Mouse (Mus musculus) left cerebral cortex, adult 11 months (tissue): ENCODE results near the gene Dusp7.

Experiments used
- DNase-seq: peaks from one replicate; pipeline ENCODE4 v3.0.0; 2022; ENCODE audit warnings: low spot score

Dusp7 gene

DNA sequence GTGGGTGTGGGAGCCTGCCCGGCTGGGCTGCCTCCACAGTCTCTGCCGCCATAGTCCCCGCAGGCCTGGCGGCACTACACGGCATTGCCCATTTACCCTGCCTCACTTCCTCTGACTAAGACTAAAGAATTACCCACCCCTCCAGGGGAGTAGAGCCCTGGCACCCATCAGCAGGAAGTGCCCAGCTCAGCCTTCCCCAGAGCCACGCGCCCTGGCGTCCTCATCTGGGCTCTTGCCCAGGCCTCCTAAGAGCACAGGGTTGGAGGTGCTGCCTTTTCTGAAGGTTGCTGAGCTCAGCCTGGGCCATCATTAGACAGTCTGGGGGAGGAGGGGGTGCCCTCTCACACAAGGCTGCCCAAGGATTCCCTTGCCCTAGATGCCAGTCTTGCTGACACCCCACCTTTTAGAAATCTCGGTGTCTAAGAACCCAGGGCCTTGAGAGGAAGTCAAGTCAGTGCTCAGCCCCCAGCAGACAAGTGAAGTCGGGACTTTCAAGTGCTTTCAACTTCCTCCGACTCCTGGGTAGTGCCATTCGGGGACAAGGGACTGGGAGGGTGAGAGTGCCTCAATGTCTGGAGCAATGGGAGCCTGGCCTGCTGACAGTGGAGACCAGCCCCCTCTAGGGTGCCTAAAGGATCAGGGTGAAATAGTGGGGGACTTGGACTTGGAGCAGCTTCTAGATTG lies 17.9 kb downstream of the Dusp7 start:
- DNase-seq = no peak

DNA sequence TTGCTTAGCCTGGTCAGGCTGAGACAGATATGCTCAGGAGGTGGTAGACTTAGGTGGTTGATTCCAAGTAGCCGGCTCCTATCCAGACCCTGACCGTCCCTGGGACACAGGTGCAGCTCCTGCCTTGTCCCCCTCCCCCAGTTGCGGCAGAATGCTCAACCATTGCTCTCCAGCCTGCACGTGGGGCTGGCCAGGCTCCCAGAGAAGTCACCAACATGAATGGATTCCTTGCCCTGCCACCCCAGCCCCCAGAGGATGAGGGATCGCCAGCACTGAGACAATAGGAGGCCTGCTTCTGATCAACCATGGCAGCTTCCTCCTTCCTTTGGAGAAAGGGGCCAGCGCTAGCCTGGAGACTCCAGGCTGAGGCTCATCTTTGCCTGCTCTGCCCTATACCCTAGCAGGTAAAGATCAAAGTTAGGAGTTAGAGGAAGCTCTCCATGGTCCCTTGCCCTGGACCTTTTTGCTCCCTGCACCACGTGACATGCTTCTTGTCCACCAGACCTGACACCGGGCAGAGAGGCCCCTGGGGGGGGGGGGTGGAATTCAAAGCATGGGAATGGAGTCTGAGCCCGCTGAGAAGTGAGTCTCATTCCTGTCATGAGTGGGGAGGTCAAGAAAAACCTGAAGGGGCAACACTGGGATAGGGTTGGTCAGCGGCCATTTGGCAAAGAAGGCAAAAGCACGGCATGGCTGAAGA lies 24.5 kb downstream of the Dusp7 start:
- no peak for DNase-seq

DNA sequence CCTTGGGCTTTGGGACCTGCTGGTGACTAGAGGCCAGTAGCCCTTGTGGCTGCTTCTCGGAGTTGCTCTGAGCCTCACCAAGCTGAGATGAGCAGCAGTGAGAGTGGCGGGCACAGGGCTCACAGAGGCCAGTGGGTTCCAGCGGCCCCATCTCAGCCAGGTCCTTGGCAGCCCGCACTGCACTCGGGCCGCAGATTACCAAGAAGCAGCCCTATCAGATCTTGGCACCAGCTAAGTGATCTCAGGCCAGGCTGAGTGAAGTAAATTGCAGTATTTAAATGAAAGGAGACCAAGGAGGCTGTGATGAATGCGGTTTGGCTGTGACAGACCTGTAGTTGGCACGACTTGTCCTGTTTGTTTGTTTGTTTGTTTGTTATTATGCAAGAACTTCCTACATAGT lies 25.1 kb downstream of the Dusp7 start:
- DNase-seq = no peak

DNA sequence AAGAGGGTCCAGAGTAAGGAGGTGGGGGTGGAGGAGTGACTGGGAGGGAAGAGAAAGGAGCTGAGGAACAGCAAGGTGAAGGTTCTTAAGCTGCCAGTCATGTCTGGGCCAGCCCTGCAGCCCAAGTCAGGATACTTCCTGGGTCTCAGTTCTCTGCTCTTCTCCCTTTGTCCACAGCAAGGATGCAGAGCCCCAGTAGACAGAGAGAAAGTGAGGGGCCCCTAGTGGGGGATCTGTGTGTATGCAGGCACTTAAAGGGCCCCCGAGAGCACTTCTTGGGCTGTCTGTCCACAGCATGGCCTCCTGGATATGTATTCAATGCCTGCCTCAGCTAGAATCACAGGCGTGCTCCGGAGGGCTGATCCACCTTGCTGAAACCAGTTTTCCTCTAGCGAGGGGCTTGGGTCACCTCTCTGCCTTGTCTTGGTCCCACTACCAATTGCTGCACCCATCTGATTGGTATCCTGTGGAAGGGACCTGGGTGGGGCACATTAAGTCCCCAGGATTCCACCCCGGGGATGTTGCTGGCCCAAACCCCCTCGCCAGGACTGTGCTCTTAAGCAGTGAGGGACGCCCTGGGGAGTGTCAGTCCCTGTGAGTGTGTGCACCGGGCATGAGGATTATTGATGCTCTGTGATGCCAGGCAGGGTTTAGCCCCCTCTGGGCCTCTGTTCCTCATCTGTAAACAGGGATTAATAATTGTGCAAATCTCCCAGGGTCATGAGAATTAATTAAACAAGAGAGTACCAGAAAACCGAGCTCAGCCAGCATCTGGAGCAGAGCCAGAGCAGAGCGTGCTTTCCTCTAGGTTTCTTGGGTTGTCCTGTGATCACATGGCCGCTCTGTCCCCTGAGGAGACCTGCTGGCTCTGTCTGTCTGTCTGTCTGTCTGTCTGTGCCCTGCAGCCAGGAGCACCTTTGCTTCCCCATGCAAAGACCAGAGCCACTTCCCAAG lies 26.5 kb downstream of the Dusp7 start:
- no peak for DNase-seq

DNA sequence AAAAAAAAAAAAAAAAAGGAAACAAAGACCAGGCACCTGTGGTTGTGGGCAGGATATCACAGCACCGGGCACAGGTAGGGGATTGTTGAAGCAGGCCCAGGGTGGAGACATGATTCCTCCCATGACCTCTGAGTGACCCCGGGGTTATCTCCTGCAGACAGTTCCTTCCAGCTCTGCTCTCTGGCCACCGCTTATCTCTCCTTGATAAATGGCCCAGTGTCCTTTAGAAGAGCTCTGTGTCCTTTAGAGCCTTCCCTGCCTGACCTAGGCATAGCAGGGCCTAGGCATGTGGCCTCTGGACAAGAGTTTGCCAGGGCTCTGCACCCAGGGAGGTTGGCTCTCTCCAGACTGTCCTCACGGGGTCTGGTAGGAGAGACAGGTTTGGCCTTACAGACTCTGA lies 29.3 kb downstream of the Dusp7 start:
- DNase-seq = no peak

DNA sequence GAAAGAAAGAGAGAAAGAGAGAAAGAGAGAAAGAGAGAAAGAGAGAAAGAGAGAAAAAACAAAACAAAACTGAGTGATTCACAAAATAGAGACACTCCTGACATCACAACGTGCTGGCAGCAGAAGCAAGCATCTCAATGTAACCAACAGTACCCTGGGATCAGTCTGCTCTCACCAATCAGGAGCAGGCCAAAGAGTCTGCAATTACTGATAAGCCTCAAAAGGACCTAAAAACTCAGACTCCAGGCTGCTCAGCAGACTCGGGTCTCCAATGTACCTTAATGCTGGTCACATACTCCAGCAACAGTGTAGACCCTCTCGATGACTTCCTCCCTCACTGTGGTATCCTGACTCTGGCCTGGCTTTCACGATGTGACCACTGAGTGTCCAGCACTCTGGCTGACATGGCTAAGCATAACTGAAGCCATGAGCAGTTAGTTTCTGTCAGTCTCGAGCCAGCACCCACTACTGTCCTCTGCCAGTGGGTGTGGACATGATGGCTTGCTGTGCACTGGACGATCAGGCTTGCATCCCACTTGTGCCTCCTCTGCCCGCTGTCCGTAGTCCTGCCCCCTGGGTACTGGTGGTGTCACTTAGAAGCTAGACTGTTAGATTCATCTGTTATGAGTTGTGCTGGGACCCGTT lies 30.4 kb downstream of the Dusp7 start:
- DNase-seq = no peak

DNA sequence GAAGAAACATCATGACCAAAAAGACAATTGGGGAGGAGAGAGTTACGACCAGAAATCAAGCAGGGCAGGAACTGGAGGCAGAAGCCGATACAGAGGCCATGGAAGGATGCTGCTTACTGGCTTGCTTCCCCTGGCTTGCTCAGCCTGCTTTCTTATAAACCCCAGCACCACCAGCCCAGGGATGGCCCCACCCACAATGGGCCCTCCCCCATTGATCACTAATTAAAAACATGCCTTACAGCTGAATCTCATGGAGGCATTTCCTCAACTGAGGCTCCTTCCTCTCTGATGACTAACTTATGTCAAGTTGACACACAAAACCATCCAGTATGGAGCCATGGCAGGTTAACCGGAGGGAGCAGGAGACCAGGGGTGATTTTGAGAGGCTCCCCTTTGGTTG lies 31.4 kb downstream of the Dusp7 start:
- DNase-seq = no peak

DNA sequence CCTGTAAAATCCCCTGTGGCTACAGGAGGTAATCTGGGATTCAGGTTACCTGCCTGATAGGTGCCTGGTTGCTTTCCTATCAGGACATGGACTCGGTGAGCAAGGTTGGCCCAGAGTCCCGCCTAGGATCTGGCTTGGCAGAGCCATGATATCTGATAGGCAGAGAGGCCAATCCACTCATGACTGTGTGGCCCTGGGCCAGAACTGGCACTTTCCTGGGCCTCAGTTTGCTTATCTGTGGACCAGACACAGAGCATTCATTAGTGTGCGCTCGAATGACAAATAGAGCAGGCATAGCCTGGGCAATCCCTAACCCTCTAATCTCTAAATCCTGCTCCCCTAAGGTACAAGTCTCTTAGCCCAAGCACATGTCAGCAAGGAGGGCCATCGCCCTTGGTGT lies 33.7 kb downstream of the Dusp7 start:
- DNase-seq = no peak

DNA sequence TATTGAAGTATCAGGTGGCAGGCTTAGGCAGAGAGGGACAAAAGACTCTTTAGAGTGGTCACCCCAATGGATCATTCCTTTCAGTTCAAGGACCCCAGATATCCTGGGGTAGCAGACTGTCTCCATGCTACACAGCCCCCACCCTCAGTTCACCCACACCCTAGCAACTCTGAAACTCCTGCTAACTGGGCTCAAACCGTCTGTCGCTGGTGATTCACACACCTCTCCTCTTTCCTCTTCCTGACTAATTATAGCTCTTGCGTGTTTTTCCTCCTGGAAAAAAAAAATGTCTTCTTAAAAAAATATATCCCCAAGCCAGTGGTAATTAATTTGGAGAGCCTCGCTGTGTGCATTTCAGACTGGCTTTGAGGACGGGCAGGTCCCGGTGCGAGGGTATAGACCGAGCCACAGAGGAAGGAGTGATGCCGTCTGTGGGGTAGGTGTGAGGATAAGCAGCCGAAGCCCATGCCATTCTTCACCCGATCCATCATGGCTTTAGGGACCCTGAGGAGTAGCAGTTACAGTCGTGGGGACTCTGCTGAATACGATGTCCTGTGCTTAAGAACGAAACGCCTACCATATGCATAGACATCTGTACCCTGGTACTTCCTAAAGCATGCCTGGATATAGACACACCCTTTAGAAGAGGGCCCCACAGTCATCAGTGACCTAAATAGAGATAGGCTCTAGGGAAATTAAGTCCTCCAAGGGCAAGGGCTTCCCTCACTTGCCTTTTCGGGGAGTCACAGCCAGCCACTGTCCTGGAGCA lies 34.4 kb downstream of the Dusp7 start:
- DNase-seq = no peak

DNA sequence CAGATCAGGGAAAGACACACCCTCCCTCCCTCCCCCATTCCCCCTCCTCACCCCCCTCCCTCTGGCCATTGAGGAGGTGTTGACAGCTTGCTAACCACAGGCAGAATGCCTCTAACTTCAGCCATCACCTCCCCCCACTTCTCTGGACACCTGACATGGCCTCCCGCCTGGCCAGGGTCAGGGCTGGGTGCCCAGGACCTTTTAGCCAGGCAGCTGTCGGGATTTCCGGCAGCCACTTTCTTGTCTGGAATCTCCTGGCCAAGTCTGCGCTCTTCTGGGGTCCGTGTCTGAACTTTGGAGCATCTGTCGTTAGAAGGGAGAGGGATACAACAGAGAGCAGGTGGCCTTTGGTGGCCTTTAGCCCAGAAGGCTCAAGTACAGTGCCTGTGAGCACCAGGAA lies 36.8 kb downstream of the Dusp7 start:
- no peak for DNase-seq

DNA sequence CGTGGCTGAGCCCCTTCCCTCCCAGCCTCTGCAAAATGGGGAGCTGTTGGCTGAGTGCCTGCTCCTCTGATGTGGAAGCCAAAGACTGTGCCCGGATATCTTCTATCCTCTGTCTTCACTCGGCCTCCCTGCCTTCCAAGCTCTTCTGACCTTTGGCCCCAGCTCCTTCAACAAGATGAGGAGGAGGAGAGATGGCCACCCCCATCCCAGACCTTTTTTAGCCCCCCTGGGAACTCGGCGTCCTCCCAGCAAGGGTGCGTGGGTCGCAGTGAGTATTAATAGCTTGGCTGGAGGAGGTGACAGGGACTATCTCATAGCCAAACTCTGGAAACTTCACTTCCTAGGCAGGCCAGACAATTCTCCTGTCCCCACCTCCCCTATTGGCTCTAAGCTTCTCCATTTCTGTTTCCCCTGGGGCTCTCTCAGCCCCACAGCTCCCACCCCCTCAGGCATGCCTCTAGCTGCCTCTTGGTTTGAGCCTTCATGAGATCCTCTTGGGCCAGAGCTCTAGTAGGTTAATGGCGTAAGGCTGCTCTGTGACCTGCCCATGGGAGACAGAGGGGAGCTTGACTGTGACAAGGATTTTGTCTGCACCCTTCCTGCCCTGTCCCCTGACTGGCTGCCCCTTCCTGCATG lies 38.1 kb downstream of the Dusp7 start:
- DNase-seq = no peak

DNA sequence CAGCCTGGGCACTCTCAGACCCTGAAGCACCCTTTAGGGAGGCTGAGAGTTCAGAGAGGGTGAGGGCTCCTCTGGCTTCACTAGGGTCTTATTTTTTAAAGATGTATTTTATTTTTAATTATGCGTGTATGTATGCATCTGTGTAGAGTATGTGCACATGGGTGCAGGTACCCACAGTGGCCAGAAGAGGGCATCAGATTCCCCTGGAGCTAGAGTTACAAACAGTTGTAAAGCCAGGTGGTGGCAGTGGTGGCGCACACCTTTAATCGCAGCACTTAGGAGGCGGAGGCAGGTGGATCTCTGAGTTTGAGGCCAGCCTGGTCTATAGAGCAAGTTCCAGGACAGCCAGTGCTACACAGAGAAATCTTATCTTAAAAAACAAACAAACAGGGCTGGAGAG lies 40.7 kb downstream of the Dusp7 start:
- DNase-seq = no peak

DNA sequence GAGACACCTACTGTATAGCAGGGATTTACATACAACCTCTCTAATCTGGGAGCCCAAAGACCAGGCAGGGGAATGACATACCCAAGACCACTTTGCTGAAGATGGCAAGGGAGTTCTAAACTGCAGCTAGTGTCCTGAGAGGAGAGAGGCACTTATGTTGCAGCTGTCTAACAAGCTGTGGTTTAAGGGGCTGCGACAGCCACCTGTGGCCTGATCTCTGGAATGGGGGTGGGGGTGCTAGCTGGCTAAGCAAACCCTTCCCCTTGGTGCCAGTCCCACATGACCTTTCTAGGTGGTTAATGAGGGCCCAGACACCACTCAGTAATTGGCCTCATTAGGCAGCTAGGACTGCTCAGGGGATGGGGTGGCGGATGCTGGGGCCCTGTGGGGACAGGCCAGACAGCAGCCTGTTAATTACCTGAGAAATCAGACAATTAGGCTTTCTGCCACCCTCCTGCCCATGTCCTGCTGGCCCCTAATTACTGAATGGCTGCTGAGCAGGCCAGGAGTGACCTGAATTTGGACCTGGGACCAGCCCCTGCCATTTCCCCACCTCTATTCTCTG lies 41.7 kb downstream of the Dusp7 start:
- no peak for DNase-seq

DNA sequence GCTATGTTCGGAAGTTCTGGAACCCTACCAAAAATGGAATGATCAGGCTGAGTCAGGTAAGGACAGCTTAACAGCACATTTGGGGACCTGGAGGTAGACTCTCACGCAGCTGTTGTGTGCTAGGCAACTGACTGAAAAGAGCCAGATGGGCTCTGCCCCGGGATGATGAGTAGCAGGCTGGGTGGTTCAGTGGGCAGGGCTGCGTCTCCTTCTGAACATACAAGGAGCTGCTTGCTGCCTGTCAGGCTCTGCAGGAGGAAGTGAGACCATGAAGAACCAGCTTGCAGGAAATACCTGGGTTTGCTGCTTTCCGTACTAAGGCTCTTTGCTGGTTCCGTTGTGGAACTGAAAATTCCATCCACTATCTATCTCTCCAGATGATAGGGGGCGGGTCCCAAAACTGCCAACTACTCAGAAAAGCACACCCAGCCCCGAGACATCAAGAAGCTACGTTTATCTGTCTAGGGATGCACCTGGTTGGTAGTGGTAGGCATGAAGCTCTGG lies 42.7 kb downstream of the Dusp7 start:
- no peak for DNase-seq

DNA sequence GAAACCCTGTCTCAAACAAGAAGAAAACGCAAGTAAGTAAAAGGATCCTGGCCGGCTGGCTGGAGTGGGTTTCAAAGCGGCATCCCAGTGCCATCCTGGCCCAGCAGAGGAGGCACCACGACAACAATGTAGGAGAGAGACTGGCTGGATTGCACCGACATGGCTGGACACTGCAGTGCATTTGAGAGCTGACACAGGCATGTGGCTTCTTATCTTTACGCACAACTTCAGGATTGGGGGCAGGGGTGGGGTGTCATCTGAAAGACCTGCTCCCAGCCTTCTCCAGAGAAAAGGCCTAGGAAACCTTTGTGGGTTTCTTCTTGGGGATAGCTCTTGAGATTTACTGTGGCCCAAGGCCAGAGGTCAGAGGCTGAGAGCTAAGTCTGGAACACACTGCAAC lies 43.3 kb downstream of the Dusp7 start:
- no peak for DNase-seq

DNA sequence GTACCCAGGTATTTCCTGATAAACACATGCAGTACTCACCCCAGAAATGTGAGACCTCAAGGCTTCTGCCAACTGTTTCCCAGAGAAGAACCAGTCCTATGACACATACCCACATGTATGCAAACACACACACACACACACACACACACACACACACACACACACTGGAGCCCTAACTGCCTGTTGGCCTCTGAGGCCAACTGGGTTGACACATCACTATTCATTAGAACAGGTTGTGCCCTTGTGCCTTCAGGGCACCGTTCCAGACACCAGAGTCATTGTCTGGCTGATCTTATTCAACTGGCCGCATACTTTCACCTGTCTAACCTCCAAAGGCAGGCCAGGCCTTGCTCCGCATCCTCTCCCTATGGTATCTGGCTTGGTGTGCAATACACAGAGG lies 43.8 kb downstream of the Dusp7 start:
- DNase-seq = no peak

DNA sequence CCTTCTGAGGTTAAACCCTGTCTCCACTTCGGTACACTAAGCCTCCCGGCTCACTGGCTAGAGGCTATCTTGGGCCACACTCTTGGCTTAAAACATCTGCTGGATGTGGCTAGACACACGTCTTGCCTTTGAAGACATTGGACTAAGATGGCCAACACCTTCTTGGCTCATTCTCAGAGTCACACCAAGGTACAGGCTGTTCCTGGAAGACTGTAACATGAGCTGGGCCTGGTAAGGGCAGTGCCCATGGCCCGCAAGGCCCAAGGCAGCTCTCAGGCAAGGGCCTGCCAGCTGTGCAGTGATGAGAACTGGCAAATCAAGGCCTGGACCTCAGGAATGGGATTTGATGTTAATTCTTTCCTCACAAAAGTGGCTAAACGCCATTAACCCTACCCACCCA lies 45.2 kb downstream of the Dusp7 start:
- no peak for DNase-seq

DNA sequence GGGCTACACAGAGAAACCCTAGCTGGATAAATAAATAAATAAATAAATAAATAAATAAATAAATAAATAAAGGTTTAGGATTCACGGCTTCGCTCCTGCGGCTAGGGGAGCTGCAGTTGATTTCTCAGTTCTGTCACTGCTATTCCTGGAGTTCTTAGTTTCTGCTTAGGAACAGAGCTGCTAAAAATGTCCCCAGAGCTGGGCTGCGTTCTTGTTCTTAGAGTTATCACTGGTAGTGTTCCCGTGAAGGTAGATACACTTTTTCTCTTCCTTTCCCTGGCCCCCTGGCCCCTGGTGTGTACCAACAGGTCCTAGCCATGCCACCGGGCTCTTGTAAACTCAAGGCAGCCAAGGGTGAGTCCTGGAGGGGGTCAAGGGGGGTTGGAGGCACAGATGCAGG lies 48.4 kb downstream of the Dusp7 start:
- DNase-seq = no peak

DNA sequence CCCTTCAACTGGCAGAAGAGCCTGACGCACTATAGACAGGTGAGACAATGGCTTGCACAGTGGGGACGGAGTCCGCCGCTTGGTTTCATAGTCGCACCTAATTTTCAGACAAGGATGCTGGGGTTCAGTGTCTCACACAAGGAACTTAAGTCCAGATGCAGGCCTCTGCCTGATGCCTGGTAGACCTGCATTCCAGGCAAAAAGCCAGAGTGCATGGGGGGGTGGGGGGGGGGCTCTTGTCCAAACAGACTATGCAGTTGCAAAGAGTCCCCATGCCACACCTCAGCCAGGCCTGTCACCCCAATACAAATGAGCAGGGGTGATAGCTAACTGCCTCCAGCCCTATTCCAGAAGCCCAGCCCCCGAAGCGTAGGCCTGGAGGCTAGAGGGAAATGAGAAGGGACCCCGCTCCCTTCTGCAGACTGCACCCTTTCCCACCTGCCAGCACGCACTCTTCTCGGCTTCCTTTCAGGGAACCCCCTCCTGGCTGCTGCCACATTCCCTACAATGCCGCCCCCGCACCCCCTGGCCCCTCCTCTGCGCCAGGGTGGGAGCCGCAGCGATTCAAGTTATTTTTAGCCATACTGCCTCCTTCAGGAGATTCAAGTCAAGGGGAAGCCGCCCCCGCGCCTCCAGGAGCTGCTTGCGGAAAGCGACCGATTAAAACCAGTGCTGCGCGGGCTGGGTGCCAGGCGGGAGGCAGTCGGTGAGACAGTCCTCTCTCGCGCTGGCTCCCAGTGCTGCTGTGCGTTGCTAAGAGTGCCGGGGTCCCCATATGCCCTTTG lies 49.6 kb downstream of the Dusp7 start:
- DNase-seq = peak; percentile 96

DNA sequence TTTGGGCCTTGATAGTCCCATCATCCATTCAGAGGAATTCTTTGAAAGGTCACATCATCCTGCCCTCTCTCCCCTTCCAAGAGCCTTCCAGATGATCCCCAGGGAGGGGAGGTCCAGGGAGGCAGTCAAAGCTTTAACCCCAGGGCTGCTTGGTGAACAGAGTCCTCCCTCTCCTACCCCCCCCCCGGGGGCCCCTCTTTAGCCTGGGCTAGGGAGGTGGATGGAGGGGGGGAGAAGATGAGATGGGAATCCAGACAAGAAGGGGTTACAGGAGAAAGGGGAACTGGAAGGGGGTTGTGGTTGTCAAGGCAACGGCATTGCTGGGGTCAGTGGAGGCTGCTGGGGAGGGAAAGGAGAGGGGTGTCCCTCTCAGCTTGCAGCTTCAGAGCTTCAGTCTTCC lies 52.2 kb downstream of the Dusp7 start:
- DNase-seq = no peak
